Mouse (Mus musculus) stomach, postnatal 0 days (tissue): Measurements from ENCODE around the gene Zfp3.

Experiments used
- CTCF ChIP-seq: IDR thresholded peaks from 2 replicates; pipeline ENCODE4 v1.5.1; 2016; ENCODE audit warnings: antibody characterized with exemption, low read depth, mild to moderate bottlenecking, moderate library complexity
- EP300 ChIP-seq: optimal IDR thresholded peaks from 2 replicates; pipeline ENCODE3; 2016; ENCODE audit warnings: antibody characterized with exemption

DNA sequence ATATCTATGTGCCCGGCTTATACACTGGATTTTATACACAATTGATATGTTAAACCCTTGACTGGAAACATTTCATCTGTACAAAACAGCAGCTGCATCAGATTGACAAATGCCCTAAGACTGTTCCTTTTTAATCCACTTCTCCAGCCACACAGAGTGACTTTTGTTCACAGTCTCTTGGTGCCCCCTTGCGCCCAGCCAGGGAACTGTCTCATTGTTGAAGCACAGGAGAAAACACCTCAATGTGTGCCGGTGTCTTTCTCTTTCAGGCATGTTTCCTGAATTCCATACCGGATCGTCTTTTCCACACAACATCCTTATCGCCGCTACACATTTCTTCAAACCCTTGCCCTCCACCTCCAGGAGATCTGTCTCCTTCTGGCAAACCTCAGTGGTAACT lies 8.4 kb upstream of the Zfp3 start:
- TF ChIP-seq CTCF = peak; percentile 98
- TF ChIP-seq EP300 = no peak
